Mouse (Mus musculus) adrenal gland, adult (tissue): Measurements from ENCODE around the gene Msh4.

ENCODE experiments used
- DNase-seq, 2 experiments: peaks; one replicate each; pipeline ENCODE4 v3.0.0; 2022 to 2023; ENCODE audit warnings: low spot score in 1 of 2; ENCODE audit not compliant: inconsistent age in 2 of 2

The Msh4 gene

DNA sequence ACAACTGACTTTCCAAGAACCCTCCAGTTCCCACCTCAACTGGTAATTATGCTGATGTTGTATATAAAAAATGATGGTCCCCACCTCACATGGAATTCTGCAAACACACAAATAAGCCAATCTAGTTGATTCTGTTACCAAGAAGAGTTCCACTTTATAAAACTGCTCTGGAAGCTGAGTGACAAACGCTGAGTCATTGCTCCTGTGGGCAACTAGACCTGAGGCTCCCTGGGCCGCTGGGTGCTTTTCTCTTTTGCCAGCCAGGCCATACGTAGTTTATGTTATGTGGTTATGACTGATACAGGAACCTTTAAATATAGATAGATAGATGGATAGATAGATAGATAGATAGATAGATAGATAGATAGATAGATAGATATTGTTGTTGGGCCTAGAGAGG lies 87.2 kb downstream of the Msh4 start:
- no peak for DNase-seq

DNA sequence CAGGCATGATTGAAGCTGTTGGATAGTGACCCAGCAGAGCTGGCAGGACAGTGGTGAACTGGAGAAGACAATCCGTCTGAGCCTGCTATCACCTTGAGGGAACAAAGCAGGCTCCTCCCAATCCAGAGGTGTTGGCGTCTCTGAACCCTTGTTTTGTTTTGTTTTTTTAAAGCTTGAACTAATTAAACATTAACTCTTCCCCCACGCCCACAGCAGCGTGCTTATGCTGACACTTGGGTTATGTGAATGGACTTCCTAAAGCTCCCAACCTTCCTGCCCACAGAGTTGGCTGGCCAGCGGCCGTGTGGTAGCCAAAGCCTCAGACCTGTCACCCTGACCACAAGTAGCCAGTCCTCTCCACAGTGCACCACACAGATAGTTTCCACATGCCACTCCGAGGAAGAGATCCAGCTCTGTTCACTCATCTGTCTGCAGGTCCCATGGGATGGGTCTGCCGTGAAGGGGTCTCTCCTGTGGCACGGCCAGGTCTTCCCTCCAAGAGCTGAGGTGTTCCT lies 88.5 kb downstream of the Msh4 start:
- DNase-seq = no peak

DNA sequence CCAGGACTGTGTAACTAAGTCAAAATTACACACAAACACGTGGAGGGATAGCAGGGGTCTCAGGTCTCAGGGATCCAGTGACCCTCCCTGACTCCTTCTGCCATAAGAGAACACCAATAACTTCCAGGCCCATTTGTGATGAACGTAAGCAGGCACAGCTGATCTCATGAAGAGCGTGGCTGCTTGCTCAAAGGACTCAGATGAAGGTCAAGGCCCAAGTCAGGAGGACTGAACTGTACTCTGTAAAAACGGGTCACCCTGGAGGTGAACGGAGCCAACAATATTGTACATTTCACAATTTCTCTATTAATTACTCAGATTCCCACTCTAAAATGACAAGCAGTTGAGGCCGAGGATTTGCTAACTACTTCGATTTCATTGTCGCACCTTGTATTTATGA lies 91.9 kb downstream of the Msh4 start:
- peak; percentile 54 to 73 for DNase-seq

DNA sequence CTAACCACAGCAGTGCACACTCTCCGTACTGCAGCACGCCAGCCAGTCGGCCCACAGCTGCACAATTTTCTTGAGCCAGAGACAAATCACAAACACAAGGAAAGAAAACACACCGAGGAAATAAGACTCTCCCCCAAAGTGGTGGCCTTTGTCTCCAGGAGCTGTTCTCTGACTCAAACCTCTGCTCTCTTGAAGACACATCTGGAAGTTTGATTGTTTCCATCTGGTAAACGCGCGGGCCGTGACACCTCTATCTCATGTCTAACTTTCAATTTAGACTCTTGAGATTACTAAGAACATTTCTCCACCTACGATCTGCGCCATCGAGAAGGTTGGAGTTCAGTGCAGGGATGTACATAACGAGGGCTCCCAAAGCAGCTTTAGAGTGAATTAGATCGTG lies 97.5 kb downstream of the Msh4 start:
- DNase-seq = no peak

GRCm38 (mm10) chr3:153807444-153808149 lies 98.3 kb downstream of the Msh4 start:
- no peak for DNase-seq
